Mouse (Mus musculus) forebrain, embryonic 12.5 days (tissue): ENCODE measurements around the gene Spata9. TPM values are rescaled to one million over a fixed set of nuclear protein-coding genes. Genes with fewer than 3 reads are reported as not detected.

Experiments
- ATAC-seq: fragments of 200-750 bp; cut with Nextera tagmentation; 2 replicates; pipeline ENCODE4 v1.8.0; 2017; ENCODE audit warnings: moderate TSS enrichment; ENCODE audit not compliant: low FRiP score
- H3K27ac ChIP-seq: fragments of 300-500 bp; sonication (generic); 2 replicates; pipeline ENCODE4 v1.5.1; 2016; ENCODE audit warnings: mild to moderate bottlenecking
- H3K27me3 ChIP-seq: fragments of 300-500 bp; sonication (generic); 2 replicates; pipeline ENCODE4 v1.6.1; 2016; ENCODE audit warnings: mild to moderate bottlenecking
- H3K36me3 ChIP-seq: fragments of 300-500 bp; sonication (generic); replicated peaks from 2 replicates; pipeline ENCODE4 v1.6.1; 2016; ENCODE audit warnings: mild to moderate bottlenecking
- H3K4me1 ChIP-seq: fragments of 300-500 bp; sonication (generic); 2 replicates; pipeline ENCODE4 v1.6.1; 2016
- H3K4me2 ChIP-seq: fragments of 300-500 bp; sonication (generic); 2 replicates; pipeline ENCODE4 v1.6.1; 2016; ENCODE audit warnings: mild to moderate bottlenecking, moderate library complexity
- H3K4me3 ChIP-seq: fragments of 300-500 bp; sonication (generic); replicated peaks from 2 replicates; pipeline ENCODE4 v1.5.1; 2016; ENCODE audit warnings: mild to moderate bottlenecking
- H3K9ac ChIP-seq: fragments of 300-500 bp; sonication (generic); 2 replicates; pipeline ENCODE4 v1.6.1; 2016; ENCODE audit warnings: mild to moderate bottlenecking
- H3K9me3 ChIP-seq: fragments of 300-500 bp; sonication (generic); 2 replicates; pipeline ENCODE4 v1.6.1; 2016
- WGBS: fragments of 180-500 bp; shearing (Covaris S2); methylation state at CpG from one replicate; pipeline ENCODE4 v1.1.7; 2016; 5-methylcytosine and 5-hydroxymethylcytosine counted together
- polyA plus RNA-seq: library from polyadenylated mRNA; unstranded; fragments of >200 nt; fragmentation: Nextera tagmentation; extraction: Ambion mirVana; gene quantifications from 2 replicates; pipeline ENCODE4 v1.2.1, GENCODE M21; 2016

Spata9 gene
- polyA plus RNA-seq, 1 experiment from 2014 or later, result 0.93 TPM

- peak overlapping the region; percentile 74 for H3K4me3 ChIP-seq
- 1% methylated on average over 7 of the region's 7 CpGs for WGBS
- no peaks in the 10 kb centered on the region for H3K27me3 ChIP-seq
- peak overlapping the region; percentile 72 for H3K4me2 ChIP-seq
- H3K27ac ChIP-seq, result peak overlapping the region; percentile 99
- peak overlapping the region; percentile 93 for H3K9ac ChIP-seq
- H3K9me3 ChIP-seq, result no peaks in the 10 kb centered on the region
- peaks cover 17% of the 10 kb centered on the region for H3K4me1 ChIP-seq
- H3K36me3 ChIP-seq, result no peaks in the 10 kb centered on the region
- 0 out of 2 replicates have a peak, but pooled peaks have one; percentile 6 for ATAC-seq
Observed at GRCm38 (mm10) chr13:75944044-75944820, 22.7 kb upstream of the Spata9 start.

GRCm38 (mm10) chr13:75950295-75950694 is 16.7 kb upstream of the Spata9 start:
- Histone ChIP-seq H3K27ac (no peak overlapping the region), H3K27me3 (no peaks in the 10 kb centered on the region), H3K36me3 (no peaks in the 10 kb centered on the region), H3K4me1 (no peaks in the 10 kb centered on the region), H3K4me3 (no peak overlapping the region), H3K9me3 (no peaks in the 10 kb centered on the region), H3K4me2 (no peak overlapping the region), H3K9ac (no peak overlapping the region)
- no peak for ATAC-seq
- WGBS, result 59% methylated on average over 1 of the region's 1 CpGs

GRCm38 (mm10) chr13:75955357-75955992 is 11.5 kb upstream of the Spata9 start:
- H3K9me3 ChIP-seq, result no peaks in the 10 kb centered on the region
- no peak overlapping the region for H3K4me3 ChIP-seq
- no peak overlapping the region for H3K27ac ChIP-seq
- 0 out of 2 replicates have a peak, but pooled peaks have one; percentile 36 for ATAC-seq
- H3K4me1 ChIP-seq, result no peaks in the 10 kb centered on the region
- H3K9ac ChIP-seq, result no peak overlapping the region
- no peaks in the 10 kb centered on the region for H3K36me3 ChIP-seq
- H3K4me2 ChIP-seq, result no peak overlapping the region
- H3K27me3 ChIP-seq, result no peaks in the 10 kb centered on the region

- Histone ChIP-seq H3K4me3 (no peak overlapping the region), H3K27ac (no peak overlapping the region), H3K4me1 (no peaks in the 10 kb centered on the region), H3K9ac (no peak overlapping the region), H3K9me3 (no peaks in the 10 kb centered on the region), H3K27me3 (no peaks in the 10 kb centered on the region), H3K4me2 (no peak overlapping the region), H3K36me3 (no peaks in the 10 kb centered on the region)
- no peak for ATAC-seq
- WGBS, result 88% methylated on average over 2 of the region's 2 CpGs
Observed at GRCm38 (mm10) chr13:75974481-75974880, 7.5 kb downstream of the Spata9 start.

- H3K4me1 ChIP-seq, result no peaks in the 10 kb centered on the region
- WGBS, result 62% methylated on average over 1 of the region's 1 CpGs
- no peak overlapping the region for H3K4me2 ChIP-seq
- H3K9ac ChIP-seq, result no peak overlapping the region
- H3K4me3 ChIP-seq, result no peak overlapping the region
- ATAC-seq, result no peak
- no peaks in the 10 kb centered on the region for H3K36me3 ChIP-seq
- no peak overlapping the region for H3K27ac ChIP-seq
- no peaks in the 10 kb centered on the region for H3K27me3 ChIP-seq
- no peaks in the 10 kb centered on the region for H3K9me3 ChIP-seq
Observed at GRCm38 (mm10) chr13:75975629-75976028, 8.7 kb downstream of the Spata9 start.

GRCm38 (mm10) chr13:75976218-75976617 is 9.3 kb downstream of the Spata9 start:
- Histone ChIP-seq H3K4me2 (no peak overlapping the region), H3K9ac (no peak overlapping the region), H3K4me1 (no peaks in the 10 kb centered on the region), H3K36me3 (no peaks in the 10 kb centered on the region), H3K27me3 (no peaks in the 10 kb centered on the region), H3K9me3 (no peaks in the 10 kb centered on the region), H3K4me3 (no peak overlapping the region), H3K27ac (no peak overlapping the region)
- ATAC-seq, result no peak
- WGBS, result 92% methylated on average over 2 of the region's 2 CpGs

DNA sequence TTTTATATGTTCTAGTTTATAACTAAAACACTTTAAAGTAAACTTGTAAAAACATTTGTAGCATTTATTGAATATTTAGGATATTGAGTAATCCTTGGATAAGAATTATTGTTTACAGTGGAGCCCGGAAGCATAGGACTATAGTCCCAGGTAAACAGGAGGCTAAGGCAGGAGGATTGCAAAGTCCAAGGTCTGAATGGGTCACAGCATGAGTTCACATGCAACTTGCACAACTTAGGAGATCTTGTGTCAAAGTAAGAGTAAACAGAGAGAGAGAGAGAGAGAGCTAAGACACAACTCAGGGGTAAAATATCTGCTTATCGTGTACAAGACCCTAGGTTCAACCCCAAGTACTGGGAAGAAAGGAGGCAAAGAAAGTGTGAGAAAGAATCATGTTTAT is 9.7 kb downstream of the Spata9 start:
- WGBS, result 92% methylated on average over 2 of the region's 2 CpGs
- no peaks in the 10 kb centered on the region for H3K4me1 ChIP-seq
- no peaks in the 10 kb centered on the region for H3K27me3 ChIP-seq
- no peaks in the 10 kb centered on the region for H3K9me3 ChIP-seq
- no peak for ATAC-seq
- no peak overlapping the region for H3K4me2 ChIP-seq
- H3K4me3 ChIP-seq, result no peak overlapping the region
- H3K36me3 ChIP-seq, result no peaks in the 10 kb centered on the region
- H3K9ac ChIP-seq, result no peak overlapping the region
- H3K27ac ChIP-seq, result no peak overlapping the region

DNA sequence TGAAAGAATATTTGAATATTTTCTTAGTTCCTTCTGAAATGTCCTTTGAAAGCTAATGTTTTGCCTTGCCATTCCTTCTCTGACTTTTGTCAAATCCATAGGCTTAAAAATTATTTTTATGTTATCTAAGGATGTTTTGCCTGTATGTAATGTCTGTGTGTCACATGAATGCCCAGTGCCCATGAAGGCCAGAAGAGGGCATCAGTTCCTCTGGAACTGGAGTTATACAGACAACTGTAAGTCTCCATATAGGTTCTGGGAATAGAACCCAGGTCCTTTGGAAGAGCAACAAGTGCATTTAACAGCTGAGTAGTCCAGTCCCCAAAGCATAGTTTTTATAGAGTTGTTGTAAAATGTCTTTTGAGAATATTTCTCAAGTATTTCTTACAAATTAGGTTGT is 15.0 kb downstream of the Spata9 start:
- no peaks in the 10 kb centered on the region for H3K27me3 ChIP-seq
- no peak overlapping the region for H3K4me3 ChIP-seq
- H3K27ac ChIP-seq, result no peak overlapping the region
- H3K36me3 ChIP-seq, result no peaks in the 10 kb centered on the region
- no peak overlapping the region for H3K9ac ChIP-seq
- ATAC-seq, result no peak
- H3K9me3 ChIP-seq, result no peaks in the 10 kb centered on the region
- no peaks in the 10 kb centered on the region for H3K4me1 ChIP-seq
- no peak overlapping the region for H3K4me2 ChIP-seq

- no peak overlapping the region for H3K27ac ChIP-seq
- H3K4me3 ChIP-seq, result no peak overlapping the region
- H3K36me3 ChIP-seq, result no peaks in the 10 kb centered on the region
- H3K4me1 ChIP-seq, result peaks cover 8% of the 10 kb centered on the region; the same call in 1 of the 2 replicates
- no peaks in the 10 kb centered on the region for H3K27me3 ChIP-seq
- no peak overlapping the region for H3K4me2 ChIP-seq
- ATAC-seq, result no peak
- no peak overlapping the region for H3K9ac ChIP-seq
- no peaks in the 10 kb centered on the region for H3K9me3 ChIP-seq
- WGBS, result 100% methylated on average over 1 of the region's 1 CpGs
Observed at GRCm38 (mm10) chr13:75988096-75988495, 21.1 kb downstream of the Spata9 start.

DNA sequence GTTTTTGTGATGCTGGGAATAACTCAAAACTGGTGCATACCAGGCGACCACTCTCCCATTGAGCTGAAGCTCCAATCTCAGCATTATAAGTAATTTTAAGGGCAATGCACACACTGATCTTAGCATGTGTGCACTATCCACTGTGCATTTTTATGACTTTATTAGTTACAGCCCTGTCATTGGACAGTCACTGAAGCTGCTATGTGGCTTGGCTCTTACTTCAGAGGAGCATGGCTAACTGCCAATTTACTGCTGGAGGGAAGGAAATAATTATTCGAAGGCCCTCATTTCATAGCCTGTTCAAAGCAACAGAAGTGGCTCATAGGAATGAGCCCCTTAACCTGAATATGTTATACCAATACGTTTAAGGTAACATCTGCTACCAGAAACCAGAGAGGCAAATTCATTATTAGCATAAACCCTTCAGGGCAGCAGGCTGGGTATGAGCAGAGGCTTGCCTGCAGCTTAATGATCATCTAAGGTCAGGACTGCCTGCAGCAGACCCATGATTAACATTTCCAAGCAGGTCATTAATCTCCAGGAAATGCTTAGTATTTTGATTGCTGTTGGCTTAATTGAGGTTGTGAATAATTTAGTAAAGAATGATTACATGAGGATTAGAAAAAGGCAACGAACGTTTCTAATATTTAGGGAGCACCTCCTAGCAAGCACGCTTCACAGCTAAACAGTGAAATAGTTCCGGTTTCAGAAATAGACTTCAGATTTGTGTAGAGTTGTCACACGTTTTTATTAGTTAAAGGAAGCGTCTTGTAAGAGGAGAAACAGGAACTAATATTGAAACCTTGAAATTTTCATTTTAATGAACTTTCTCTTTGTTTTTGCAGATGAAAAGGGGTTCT is 25.4 kb downstream of the Spata9 start:
- Histone ChIP-seq H3K27ac (peak overlapping the region; percentile 46; the same call in 1 of the 2 replicates), H3K4me1 (peaks cover 8% of the 10 kb centered on the region; the same call in 1 of the 2 replicates), H3K4me2 (no peak overlapping the region), H3K27me3 (peaks cover 7% of the 10 kb centered on the region; the same call in 1 of the 2 replicates), H3K9ac (no peak overlapping the region), H3K9me3 (no peaks in the 10 kb centered on the region), H3K4me3 (no peak overlapping the region), H3K36me3 (no peaks in the 10 kb centered on the region)
- 45% methylated on average over 9 of the region's 9 CpGs for WGBS
- peak; percentile 93 for ATAC-seq

DNA sequence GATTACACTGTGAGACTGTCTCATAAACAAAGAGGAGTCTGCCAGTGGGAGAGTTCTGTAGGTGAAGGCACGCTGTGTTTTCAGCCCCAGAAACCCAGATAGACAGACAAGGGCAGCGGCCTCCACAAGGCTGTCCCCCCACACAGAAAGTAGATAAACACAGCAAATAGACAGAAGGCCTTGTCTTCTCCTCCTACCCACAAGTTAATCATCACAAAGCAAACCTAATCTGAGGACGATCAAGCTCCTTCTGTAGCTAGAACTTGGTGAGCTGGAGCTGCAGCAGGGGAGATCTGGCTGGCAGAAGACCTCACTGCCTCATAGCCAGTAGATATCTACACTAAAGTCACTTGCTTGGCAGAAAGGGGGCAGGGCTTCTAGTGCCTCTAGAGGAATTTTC is 36.3 kb downstream of the Spata9 start:
- Histone ChIP-seq H3K4me1 (no peaks in the 10 kb centered on the region), H3K27me3 (no peaks in the 10 kb centered on the region), H3K9me3 (no peaks in the 10 kb centered on the region), H3K4me3 (no peak overlapping the region), H3K27ac (no peak overlapping the region), H3K4me2 (no peak overlapping the region), H3K9ac (no peak overlapping the region), H3K36me3 (peaks cover 6% of the 10 kb centered on the region)
- no peak for ATAC-seq
- 89% methylated on average over 3 of the region's 3 CpGs for WGBS

DNA sequence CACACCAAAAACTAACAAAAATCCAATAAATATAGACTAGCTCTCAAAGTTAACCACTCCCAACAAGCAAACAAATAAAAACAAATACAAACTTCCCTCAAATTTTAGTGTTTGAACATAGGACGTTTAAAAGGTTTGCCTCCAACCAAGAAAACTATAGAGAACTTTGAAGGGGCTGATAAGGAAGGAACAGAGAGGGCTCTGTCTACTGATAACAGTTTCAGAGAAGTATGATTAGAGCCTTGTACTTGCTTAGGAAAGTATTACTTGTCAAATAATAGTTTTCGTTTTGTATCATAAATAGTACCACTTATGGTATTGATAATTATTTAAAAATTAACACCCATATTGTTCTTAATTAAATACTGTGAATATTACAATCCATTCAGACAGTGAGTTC is 47.6 kb downstream of the Spata9 start:
- no peaks in the 10 kb centered on the region for H3K36me3 ChIP-seq
- H3K4me1 ChIP-seq, result peaks cover 8% of the 10 kb centered on the region
- H3K4me2 ChIP-seq, result no peak overlapping the region
- H3K9me3 ChIP-seq, result no peaks in the 10 kb centered on the region
- H3K9ac ChIP-seq, result no peak overlapping the region
- WGBS, result 79% methylated on average over 2 of the region's 2 CpGs
- H3K27ac ChIP-seq, result no peak overlapping the region
- H3K4me3 ChIP-seq, result no peak overlapping the region
- ATAC-seq, result no peak
- no peaks in the 10 kb centered on the region for H3K27me3 ChIP-seq
